Mouse (Mus musculus) gastrocnemius, postnatal 25 days (tissue): ENCODE measurements around the gene Pkn1. TPM values are rescaled to one million over a fixed set of nuclear protein-coding genes. Genes with fewer than 3 reads are reported as not detected.

Source experiments
- DNase-seq: peaks from one replicate; pipeline ENCODE4 v3.0.0; 2022
- long read RNA-seq, 2 experiments: library from polyadenylated mRNA; stranded (forward); transcript quantifications; one replicate each; pipeline ENCODE4 v2.0.0; 2021
- total RNA-seq, 2 experiments: library from RNA; stranded (reverse); gene quantifications; 1 replicate in 1 of 2; 2 replicates in 1 of 2; pipeline ENCODE4 v1.2.3; 2021

Pkn1 gene
- 10 to 100 TPM; 34.4 to 47.5 TPM for total RNA-seq
- long read RNA-seq, experiment 1, full-length matches to known transcripts, result 5 of 31 reads
- long read RNA-seq, experiment 1, partial matches to known transcripts, result 5 of 31 reads
- long read RNA-seq, experiment 1, other reads (novel, unspliced or antisense), result 21 of 31 reads
- long read RNA-seq, experiment 2, full-length matches to known transcripts, result 18 of 36 reads
- long read RNA-seq, experiment 2, partial matches to known transcripts, result 2 of 36 reads
- long read RNA-seq, experiment 2, other reads (novel, unspliced or antisense), result 16 of 36 reads

DNA sequence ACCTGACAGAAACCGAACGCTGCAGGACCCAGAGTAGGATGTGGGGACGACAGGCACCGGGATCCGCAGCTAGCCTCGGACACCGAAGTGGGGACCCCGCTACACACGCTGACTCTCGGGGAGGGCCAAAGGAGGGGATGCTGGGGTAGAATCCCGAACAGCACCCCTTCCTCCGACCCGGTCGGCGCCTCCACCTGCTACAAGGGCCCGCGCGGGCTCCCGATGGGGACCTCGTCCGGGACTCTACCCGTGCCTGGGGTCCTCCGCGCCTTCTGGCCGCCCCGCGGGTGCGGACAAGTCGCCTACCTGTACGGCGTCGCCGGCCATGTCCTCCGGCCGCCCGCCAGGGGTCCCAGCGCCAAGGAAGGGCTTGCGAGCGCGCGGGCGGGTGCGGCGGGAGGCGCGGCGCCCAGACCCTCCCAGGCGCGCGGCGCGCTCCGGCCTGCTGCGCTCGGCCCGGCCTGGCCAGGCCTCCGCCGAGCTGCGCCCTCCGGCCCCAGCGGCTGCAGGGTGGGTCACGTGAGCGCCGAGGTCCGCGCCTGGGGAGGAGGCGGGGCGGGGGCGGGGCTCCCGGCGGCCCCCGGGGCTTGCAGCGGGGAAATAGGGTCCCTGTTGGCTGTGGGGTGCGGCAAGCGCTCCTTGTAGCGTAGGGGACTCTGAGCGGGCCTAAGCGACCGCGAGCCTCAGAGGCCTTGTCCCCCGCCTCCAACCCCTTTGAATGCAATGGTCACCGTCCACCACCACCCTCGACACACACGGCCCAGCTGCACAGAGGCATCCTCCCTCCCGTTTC is at the start of gene Pkn1:
TSS of gene Pkn1 (minus strand) at position 519 of the 793 bp plus-strand sequence.
- DNase-seq, result peak; percentile 90

DNA sequence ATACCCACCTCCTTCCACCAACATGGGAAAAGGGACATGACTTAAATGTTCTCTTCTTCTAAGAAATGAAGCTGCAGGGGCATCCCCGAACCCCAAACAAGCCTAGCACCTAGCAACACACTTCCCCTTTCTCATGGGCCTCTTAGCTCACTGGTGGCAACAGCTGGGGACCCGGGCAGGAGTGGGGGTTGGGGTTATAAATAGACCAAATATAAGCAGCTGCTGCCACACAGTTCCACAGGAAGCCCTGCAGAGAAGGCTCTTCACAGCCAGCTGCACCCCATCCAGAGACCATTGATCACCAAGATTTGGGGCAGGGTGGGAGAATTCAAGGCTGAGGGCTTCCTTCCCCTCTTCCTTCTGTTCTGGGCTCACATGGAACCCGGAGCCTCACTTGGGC is 49.7 kb upstream of the Pkn1 start:
- DNase-seq, result peak; percentile 74

DNA sequence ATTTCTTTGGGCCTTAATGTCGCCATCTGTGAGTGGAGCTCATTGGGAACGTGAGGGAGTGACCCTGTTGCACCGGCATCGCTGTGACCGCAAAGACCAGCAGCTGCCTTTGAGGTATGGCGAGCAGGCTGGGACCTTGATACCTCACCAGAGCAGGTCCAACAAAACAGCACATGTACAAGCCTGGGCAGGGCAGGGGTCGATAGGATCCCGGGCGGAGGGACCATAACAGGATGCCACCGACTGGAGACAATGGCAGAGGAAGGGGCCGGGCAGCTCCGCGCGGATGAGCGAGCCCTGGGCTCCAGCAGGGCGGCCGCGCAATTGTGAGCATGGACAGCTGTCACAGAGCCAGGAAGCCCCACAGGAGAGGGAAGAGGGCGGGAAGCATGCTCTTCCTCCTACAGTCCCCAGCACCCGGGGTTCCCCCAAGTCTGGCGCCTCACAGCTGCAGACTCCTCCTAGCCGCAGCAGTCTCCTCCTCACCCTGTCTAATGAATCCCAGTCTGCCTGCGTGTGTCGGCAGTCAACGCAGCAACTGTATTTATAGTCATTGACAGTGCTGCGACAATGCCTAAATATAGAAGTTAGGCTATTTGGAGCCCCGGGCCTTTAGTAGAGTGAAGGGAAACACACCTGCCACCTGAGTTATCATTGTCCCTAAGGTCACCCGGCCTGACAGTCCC is 48.8 kb upstream of the Pkn1 start:
- DNase-seq, result peak; percentile 73

DNA sequence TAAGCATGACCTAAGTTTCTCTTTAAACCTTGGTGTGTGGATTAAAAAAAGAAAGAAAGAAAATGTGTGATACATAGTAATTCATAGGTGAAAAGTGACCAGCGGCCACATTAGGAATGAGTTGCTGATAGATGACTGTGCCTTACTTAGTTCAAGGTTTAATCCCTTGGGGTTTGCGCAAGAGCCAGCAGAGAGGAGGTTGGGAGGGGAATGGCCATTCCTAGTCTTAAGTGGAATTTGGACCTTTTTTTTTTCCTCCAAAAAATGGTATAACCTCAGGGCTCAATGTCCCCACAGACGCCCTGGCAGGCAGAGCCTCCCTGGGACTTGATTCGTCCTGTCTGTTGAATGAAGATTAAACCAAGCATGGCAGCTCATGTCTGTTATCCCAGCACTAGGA is 45.1 kb upstream of the Pkn1 start:
- no peak for DNase-seq

DNA sequence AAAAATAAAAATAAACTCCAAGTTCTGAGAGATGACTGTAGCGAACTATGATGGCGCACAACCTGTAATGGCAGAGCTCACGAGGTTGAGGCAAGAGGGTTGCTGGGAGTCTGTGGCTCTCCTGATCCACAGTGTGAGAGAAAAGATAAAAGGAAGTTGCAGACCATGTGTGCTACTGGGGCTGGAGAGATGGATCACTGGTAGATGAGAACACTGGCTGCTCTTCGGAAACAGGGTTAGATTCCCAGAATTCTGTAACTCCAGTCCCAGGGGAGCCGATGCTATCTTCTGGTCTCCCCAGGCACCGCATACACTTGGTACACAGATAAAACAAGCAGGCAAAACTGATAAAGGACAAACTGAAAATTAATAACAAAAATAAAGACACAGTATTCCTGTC is 44.0 kb upstream of the Pkn1 start:
- DNase-seq, result no peak

DNA sequence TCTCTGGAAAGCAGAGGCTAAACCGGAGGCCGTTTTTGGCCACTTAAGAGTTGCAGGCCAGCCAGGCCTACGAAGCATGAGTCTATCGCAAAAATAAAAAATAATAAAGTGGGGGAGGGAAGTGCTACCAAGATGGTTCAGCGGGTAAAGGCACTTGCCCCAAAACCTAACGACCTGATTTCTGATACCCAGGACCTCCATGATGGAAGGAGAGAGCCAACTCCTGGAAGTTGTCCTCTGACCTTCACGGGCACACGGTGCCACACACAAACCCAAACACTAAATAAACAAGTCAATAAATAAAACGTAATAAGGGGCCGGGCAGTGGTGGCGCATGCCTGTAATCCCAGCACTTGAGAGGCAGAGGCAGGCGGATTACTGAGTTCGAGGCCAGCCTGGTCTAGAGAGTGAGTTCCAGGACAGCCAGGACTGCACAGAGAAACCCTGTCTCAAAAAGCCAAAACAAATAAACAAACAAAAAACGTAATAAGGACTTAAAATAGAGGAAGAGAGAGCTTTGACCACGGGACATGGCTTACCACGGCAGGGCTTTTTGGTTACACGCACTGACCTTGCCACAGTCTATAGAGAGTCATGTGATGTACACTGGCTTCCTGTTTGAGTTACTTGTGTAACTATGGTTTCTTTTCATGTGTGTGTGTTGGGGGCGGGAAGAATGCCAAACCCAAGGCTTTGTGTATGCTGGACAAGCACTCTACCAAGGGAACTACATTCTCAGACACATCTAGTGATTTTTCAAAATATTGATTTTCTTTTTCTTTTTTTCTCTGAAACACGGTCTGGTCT is 43.1 kb upstream of the Pkn1 start:
- DNase-seq, result no peak

DNA sequence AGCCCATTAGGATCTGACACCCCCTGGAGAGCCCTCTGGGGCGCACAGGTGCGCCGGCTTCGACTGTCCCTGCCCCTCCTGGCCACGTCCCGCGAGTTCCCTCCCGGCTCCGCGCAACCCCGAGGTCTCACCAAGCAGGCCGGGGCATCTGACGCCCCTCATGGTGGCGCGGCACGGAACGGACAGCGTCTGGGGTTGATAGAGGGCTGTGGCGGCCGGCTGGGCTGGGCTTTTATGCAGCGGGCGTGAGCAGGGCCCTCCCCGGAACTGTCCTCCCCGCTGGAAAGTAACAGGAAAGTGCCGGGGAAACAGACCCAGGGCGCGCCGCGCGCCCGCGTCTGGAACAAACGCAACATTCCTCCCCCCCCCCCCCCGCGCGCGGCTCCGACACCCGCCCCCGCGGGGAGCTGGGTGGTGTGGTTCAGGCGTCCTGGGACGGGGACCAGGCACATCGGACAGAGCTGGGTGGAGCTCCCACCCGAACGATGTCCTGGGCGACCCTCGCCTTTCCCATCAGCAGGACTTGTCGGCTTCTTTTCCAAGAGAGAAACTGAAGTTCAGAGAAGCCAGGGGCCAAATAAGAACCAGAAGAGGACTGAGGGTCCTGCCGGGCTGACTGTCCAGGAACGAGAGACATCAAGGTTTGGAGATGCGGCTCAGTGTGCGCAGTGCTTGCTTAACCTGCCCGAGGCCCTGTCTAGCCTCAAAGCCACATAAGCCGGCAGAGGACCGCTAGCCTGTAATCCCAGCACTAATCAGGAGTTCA is 42.2 kb upstream of the Pkn1 start, which contains the start of gene Adgre5:
TSS of gene Adgre5 (minus strand) at position 351 of the 766 bp plus-strand sequence.
- DNase-seq, result peak; percentile 84

DNA sequence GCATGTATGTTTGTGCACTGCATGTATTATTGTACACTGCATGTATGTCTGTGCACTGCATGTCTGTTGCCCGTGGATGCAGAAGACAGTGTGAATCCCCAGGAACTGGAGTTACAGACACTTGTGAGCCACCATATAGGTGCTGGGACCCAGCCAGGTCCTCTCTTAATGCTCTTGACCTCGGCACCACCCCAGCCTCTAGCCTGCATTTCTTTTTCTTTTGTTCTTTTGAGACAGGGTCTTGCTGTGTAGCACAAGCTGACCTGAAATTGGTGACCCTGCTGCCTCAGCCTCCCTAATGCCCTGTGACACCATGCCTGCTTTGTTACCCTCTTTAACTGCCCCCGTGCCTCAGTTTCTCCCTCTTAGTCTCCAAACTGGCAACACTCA is 41.6 kb upstream of the Pkn1 start:
- DNase-seq, result no peak

DNA sequence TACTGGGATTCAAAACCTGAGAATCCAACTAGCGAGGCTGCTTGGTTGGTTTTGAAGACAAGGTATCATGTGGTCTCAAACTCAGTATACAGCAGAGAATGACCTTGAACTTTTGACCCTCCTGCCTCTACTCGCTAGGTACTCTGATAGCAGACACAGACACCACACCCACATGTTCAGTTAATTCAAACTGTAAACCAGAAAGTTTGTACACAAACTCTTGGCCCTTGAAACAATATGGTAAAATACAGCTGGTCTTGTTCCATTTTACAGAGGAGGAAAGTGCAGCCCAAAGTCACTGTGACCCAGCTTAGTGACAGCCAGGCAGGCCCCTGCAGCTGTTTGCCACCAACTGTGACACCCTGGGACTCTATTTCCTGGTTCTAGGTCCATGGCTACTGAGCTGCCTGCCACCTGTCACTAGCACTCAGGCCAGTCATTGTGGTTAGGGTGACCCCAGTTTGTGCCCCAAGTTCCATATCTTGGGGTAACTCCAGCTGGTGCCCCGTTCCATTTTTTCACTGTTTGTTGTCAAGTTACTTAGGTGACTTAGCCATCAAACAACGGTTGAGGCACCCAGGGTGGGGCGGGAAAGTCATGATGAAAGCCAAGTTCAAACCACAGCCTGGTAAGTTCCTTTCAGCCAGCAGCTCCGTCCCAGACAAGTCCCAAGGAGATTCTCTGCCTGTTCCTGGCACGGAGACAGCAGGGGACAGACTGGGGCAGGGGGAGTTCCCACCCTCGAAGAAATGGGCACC is 40.9 kb upstream of the Pkn1 start:
- DNase-seq, result peak; percentile 32

DNA sequence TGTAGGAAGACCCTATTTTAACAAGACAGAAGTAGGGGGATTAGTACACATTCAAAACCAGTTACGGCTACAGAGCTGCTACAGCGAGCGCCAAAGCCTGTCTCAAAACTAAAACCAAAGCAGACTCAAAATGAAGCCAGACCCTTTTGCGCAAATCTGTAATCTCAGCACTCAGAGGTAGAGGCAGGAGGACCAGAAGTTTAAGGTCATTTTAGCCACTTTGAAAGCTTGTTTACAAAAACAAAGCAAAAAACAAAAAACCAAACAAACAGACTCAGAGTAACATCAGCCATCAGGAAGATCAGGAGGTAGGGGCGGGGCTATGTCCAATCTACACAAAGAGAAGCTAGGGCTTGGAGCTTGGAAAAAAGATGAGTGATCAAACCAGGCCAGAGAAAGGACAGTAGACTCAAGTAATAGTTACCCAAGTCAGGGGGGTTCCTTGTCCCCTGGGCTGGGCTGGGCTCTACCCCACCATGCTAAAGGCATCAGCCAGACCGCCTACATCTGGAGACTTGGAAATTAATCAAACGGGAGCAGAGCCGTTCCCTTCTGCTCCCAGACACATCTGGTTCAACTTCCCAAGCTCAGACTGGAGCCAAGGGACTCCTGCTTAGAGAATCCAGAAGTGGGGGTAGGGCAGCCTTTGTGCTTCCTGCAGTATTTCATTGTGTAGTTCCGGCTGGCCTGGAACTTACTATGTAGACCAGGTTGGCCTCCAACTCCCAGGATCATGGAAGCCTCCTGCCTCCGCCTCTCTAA is 40.2 kb upstream of the Pkn1 start:
- DNase-seq, result peak; percentile 69

DNA sequence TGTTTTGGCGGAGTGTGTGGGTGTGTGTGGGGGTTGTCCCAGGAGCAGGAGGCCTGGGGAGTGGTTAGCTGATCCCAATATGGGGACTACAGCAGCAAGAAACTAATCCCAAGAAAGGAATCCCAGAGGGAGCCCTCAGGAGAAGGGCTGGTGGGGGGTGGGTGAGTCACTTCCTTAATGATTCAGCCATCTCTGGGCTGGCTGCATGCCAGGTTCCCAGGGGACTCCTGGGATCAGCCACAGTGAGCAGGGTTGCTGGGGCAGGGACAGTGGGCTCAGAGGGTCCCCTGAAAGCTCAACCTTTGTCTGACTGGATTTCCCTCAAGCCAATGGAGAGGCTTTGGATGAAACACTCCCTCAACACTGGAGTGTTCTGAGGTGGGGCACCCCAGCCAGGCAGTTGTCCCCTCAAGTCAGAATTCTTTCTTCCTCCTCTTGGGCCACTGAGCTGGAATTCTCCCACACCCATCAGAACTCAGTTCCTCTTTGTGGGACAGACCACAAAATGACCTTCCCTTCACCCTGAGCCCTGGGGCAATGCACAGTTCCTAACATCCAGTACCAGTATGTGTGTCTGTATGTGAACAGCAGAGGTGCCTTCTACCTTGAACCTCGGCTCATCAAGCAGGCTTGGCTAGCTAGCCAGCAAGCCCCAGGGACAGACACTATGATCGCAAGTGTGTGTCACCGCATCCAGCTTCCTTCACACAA is 39.0 kb upstream of the Pkn1 start:
- DNase-seq, result peak; percentile 69

DNA sequence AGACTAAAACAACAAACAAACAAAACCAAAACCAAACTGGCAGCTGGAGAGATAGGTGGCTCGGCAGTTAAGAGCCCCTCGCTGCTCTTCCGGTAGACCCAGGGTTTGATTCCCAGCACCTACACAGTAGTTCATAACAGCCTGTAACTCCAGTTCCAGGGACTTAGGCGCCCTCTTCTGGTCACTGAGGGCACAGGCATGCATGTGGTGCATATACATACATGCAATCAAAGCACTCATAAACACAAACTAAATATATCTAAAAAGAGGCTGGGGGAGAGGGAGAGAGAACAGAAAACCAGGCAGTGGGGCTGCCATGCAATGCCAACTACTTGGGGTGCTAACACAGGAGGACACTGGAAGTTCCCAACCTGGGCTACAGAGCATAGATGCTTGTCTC is 38.4 kb upstream of the Pkn1 start:
- DNase-seq, result no peak

DNA sequence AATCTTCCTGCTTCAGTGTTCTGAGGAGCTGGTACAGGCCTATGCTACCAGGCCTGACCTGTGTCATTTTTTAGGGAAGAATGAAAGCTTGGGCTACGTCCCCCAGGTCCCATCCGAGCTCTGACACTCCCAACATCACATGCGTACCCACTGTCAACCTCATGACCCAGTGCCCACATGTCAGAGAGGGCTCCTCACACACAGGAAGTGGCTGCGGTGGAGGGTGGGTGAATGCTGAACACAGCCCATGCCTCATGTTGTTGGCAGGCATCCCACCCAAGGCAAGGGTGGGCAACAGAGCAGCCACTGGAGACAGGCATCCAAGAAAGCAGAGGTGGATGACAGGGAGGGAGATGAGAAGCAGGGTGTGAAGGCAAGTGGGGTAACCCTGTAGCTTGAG is 37.7 kb upstream of the Pkn1 start:
- DNase-seq, result no peak

DNA sequence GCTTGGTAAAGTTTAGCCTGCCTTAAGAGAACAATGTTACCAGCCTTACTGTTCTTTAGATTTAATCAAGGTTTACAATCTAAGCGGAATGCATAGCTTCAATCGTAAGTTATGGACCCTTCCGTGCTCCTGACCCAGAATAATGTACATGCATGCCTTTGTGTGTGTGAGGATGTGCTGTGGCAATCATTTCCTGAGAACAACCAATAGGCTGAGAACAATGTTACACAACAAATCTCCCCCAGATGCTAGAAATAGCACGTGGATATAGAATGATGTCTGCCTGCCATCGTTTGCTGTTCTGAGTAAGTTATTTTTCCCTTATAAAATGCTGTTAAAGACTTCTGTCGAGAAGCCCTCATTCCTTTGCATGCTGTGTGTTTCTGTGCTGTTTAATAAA is 33.9 kb upstream of the Pkn1 start:
- DNase-seq, result no peak

DNA sequence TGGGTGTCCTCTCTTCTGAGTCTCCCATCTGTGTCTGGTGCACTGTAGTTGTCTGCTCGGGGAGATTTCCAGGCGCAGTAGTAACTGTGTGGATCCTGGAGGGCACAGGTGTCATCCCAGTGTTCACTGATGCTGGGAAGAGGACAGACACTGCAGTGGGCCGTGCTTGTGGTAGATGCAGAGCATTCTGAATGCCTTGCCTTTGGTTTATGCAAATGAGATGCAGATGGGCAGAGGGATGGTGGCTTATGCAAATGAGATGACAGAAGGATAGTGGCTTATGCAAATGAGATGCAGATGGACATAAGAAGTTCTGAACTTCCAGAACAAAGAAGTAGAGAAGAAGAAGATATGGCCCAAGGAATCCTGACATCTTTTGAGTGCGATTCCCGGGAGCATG is 32.9 kb upstream of the Pkn1 start:
- DNase-seq, result no peak

DNA sequence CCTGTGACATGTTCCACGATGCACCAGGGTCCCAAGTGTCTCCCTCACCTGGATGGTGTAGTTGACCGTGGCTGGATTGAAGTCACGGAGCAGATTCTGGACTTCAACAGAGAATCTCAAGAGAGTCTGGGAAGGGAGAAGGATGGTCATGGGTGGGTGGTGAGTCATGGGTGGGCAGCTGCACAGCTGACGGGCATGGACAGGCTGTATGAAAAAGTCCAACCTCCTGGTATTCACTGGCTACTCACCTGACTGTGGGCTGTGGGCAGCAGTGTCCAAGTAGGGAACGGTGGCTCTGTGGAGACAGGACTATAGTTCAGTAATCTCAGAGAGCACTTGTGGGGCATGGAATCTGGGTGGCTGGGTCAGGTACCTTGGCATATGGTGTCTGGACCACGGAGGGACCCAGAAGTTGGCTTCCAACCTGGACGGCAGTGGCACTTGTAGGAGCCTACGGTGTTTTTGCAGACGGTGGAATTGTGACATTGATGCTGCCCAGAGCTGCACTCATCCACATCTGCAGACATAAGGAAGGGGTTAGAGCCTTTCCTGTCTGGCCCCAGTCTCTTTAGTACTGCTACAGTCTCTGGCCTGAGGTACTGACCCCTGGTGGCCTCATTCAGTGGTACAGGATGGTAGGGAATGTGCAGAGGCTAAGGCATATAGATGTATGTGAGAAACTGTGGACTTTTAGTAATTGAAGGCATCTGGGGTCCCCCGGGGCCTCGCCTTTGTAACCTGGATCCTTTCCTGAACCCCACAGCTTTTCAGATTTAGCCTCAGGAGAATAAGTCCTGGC is 30.2 kb upstream of the Pkn1 start:
- no peak for DNase-seq

DNA sequence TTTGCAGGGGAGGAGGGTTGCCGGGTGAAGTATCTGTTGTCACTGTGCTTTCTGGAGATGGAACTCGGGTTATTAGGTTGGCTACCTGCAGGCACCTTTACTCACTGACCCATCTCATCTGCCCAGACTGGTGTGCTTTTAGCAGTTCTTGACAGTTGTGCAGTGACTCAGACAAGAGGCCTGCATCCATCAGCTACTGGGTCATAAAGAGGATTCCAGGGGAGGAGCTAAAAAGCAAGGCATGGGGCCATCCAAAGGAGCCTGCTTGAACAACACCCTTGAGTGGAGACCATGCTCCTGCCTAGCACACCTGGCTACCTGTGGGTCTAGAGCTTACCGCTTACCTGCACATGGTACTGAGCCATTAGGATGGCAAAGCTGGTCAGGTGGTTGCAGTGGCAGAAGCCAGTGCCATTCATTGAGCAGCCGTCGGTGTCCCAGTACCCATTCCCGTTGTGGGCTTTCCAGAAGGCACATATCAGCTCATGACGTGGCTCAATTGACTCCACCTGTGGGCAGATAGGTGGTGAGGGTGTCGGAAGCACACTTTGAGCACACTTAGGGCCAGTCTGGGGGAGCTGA is 26.6 kb upstream of the Pkn1 start:
- no peak for DNase-seq
